Mouse (Mus musculus): ENCODE measurements around the gene Sumo1. TPM values are rescaled to one million over a fixed set of nuclear protein-coding genes. Genes with fewer than 3 reads are reported as not detected.

Gene Sumo1
- polyA plus RNA-seq, 1 experiment = 228 TPM

Other genes with a start within 250 kb of the Sumo1 start
- 6.4 and 6.6 TPM in 2 replicates for gene Fzd7, start 188.4 kb downstream of the Sumo1 start, polyA plus RNA-seq (2012; ENCODE audit: insufficient read depth, insufficient read length, missing spikeins)
- gene Gm973, start 154.6 kb downstream of the Sumo1 start, polyA plus RNA-seq (2012; ENCODE audit: insufficient read depth, insufficient read length, missing spikeins) = 1.3 and 1.9 TPM in 2 replicates
- 31.9 and 35.1 TPM in 2 replicates for gene Nop58, start 14.1 kb upstream of the Sumo1 start, polyA plus RNA-seq (2012; ENCODE audit: insufficient read depth, insufficient read length, missing spikeins)
- gene Bmpr2, start 92.6 kb upstream of the Sumo1 start, polyA plus RNA-seq (2012; ENCODE audit: insufficient read depth, insufficient read length, missing spikeins) = 14.6 and 18.7 TPM in 2 replicates
- 3.8 and 5.0 TPM in 2 replicates for gene Fam117b, start 242.2 kb upstream of the Sumo1 start, polyA plus RNA-seq (2012; ENCODE audit: insufficient read depth, insufficient read length, missing spikeins)